Mouse (Mus musculus) liver, adult 2 months (tissue): ENCODE results near the gene Ptpn12.

Experiments used
- CTCF ChIP-seq: fragments of 200-500 bp; IDR thresholded peaks from 2 replicates; pipeline ENCODE4 v1.5.1; 2011; ENCODE audit warnings: low read depth, low read length, control low read depth
- POLR2A ChIP-seq: fragments of 200-500 bp; IDR thresholded peaks from 2 replicates; pipeline ENCODE4 v1.6.1; 2011; ENCODE audit warnings: low read length, control low read depth; ENCODE audit not compliant: insufficient read depth; ENCODE audit errors: extremely low read depth

DNA sequence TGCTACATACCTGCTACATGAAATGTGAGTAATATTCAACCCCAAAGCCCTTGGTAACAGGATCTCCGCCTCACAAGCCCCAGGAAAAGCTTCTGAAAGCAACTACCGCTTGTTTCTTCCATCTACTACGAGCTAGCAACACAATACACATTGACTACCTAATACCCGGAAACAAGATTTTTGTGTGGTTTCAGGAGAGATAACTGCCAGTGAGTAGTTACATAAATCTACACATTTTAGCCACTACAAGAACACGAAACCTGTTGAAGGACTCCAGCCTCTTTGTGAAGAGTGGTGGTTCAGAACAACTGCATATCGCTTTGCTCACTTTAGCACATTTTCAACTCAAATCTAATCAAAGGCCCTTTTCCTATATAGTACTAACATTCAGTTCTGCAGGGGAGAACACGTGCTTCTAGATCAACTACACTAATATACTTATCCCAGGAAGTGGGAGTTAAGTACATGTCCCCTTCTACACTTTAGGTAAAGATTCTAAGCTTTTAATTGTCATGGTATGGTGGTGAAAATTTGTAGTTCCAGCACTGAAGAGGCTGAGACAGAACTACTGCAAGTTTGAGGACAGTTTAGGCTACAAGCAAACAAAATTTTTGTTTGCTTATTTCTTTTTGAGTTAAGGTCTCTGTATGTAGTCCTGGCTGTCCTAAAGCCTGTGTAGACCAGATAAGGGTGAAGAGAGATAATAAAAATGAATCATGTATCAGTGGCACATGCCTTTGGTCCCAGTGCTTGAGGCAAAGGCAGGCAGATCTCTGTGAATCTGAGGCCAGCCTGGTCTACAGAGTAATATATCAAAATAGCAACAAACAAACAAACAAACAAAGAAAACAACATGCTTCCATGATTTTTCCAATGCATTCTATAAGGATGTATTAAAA lies 9.3 kb downstream of the Ptpn12 start:
- TF ChIP-seq CTCF = no peak
- TF ChIP-seq POLR2A = no peak
